Mouse (Mus musculus) gonadal fat pad, adult 2 months (tissue): ENCODE results near the gene Wdr73. TPM values are rescaled to one million over a fixed set of nuclear protein-coding genes. Genes with fewer than 3 reads are reported as not detected.

ENCODE experiments used
- DNase-seq: peaks from one replicate; pipeline ENCODE4 v3.0.0-alpha.2; 2012; ENCODE audit warnings: low read depth
- polyA plus RNA-seq: library from polyadenylated mRNA; depleted of rRNA; stranded (reverse); fragments of >200 nt; gene quantifications from 2 replicates; pipeline ENCODE4 v1.2.3, GENCODE M21; 2012

Gene Wdr73
- polyA plus RNA-seq, 1 experiment, result 14.2 TPM

DNA sequence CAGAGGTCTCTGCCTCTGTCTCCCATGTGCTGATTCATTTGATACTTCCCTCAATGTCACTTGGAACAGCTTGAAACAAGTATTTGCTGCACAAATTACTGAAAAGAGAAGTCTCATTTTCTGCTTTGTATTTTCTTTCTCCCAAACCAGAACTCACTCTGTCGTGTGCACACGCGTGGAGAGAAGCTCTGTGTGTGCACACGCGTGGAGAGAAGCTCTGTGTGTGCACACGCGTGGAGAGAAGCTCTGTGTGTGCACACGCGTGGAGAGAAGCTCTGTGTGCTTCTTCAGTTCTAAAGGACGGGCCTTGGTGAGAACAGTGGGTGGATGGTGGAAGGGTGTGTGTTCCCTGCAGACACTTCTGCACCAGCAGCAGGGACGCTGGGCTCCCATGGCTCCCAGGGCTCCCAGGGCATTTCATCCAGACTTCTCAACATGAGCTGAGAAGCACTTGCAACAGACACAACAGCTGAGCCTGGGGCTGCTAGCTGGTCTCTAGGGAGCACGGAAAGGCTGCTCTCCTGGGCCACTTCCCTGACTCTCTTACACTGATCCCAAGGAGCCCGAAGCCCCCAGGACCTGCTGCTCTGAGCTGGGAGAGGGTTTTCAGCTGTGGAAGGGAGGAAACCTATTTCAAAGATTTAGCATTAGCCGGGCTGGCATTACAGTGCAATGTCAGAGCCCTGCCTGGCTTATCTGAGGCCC is 6.1 kb downstream of the Wdr73 start:
- no peak for DNase-seq

DNA sequence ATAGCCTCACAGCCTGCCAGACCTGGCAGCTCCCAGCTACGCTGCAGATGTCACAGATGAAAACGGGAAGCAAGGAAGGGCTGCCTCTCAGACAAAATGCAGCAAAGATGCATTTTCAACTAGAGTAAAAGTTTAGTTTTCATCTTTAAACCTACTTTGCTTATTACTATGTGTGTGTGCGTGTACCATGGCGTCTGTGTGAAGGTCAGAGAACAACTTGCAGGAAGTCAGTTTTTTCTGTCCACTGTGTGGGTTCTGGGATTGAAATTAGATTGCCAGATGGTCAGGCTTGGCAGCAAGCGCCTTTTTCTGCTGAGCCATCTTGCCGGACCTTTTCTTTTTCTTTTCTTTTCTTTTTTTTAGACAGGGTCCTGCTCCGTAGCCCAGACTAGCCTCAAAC is 6.9 kb downstream of the Wdr73 start:
- no peak for DNase-seq

DNA sequence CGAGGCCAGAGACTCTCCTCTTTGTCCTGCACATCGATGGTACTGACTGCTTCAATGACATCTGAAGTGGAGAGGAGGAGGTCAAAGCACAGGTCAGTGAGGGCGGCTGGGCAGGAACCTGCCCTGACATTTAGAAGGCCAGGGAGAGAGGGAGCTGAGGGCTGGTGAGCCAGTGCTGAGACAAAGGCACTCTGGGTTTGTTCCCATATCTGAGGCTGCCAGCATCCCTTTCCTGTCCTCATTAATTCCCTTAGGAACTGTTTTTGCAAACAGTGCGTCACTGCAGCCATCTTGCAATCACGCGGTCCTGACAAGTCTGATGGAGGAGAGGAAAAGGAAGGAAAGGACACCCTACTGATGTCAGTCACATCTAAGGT is 7.3 kb downstream of the Wdr73 start:
- no peak for DNase-seq

DNA sequence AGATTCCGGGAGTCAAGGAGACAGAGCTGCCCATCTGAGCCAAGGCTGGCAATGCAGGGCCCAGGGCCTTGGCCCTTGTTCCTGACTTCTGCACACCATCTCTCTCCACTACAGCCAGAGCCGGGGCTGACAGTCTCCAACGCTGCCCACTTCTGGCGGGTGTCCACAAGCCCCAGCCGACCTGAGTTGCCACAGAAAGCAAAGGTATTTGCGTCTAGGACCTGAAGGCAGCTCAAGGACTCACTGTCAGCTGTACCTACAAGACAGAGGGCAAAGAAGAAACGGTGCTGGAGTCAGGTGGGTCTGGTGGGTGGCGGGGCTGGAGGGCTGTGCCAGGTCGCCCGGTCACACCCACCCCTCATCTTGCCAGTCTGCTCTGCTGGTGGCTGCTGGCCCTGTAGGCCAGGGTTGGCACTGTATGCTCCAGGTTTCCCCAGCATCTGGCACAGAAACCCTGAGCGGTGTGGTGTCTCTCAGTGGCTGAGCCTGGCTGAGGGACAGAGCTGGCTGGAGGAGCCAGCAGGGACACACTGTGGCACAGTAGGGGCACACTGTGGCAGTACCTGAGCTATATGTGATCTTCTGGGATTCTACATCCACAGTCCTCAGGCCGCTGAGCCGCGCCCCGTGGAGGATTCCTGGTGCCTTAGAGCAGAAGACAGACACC is 7.8 kb downstream of the Wdr73 start:
- no peak for DNase-seq

DNA sequence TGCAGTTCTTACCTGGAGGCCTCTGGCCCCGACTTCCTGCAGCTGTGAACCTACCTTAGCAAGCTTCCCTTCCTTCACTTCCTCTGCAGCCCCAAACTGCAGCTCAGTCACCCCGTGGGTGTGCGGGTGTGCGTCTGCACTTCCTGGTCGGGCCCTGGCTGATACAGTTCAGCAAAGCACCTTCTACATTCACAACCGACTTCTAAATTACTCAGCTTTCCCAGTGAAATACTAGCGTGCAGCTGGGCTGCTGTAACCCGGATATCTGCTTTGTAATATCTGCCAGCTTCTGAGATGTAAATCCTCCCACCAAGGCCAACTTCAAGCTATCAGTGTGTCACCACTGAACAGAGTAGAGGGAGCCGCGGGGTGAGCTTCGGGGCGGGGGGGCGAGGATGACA is 11.2 kb downstream of the Wdr73 start:
- no peak for DNase-seq

DNA sequence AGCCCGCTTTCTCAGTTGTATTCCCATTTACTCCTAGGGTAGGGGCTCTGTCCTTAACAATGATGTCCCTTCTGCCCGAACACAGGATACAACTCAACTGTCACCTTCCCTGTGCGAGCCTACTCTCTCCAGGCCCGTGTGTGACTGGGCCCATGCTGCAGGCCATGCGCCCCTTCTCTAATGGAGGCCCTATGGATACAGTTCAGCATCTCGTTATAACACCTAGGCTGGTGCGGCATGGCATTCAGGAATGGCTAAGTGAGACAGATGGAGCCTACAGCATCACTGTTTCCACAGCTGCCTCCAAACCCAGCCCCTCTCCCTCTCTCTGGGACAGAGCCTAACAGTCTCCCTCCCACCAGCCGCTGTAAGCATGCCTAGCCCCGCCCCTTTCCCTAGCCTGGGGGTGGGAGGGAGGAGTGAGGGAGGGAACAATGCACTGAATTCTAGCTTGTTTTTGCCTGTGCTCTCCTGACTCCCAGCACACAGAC is 12.0 kb downstream of the Wdr73 start:
- no peak for DNase-seq

DNA sequence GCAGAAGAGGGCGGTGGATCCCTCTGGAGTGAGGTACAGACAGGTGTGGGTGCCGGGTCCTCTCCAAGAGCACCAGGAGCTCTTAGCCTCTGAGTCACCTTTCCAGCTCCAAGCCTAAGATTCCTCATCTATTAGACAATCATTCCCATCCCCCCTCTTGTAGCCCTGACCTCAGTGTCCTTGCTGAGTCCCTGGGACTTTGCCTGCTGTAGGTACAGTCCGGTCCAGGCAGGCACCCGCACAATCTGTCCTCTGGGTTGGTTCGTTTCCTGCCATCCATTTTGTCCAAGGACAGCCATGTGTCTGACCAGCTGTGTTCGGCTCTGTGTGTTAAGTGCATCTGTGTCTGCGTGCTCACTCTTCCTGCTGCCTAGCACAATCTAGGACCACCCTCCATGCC is 12.5 kb downstream of the Wdr73 start:
- no peak for DNase-seq

DNA sequence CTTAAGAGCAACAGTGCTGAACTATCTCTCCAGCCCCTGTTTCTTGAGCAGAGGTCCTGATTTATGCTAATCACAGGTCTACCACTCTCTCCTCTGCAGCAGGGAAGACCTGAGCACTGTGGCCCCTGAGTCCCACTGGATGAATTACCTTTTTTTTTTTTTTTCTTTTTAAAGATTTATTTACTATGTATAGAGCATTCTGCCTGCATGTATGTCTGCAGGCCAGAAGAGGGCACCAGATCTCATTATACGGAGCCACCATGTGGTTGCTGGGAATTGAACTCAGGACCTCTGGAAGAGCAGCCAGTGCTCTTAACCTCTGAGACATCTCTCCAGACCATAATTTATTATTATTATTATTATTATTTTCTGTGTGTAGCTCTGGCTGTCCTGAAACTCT is 15.4 kb downstream of the Wdr73 start:
- no peak for DNase-seq

DNA sequence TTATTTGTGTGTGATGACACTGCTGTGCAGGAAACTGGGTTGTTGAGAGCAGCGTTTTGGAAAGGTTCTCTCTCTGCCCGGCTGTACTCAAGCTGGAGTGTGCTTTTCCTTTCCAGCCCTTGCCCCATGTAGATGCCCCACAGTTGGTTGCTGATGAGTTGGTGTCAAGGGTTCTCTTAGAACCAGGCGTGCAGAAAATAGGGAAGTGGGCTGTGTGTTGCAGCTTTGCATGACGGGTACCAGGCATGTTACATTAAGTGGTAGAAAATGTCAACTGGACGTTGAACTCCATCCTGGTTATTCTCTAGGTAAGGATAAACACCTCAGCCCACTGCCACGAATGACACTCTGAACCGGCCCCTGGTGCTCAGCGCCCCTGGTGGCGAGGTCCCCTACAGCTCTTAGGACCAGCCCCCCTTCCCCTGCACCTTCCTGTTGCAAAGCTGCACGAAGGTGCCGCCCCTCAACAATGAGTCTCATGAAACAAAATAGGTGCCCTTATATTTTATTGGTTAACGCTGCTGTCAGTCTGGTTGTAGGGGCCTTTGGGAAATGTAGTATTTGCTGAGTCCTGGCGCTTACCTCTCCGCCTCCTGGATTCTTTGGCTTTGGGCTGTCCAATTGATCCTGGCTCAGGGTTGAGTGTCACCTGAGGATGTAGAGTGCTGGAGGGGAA is 18.1 kb downstream of the Wdr73 start:
- DNase-seq, result no peak

DNA sequence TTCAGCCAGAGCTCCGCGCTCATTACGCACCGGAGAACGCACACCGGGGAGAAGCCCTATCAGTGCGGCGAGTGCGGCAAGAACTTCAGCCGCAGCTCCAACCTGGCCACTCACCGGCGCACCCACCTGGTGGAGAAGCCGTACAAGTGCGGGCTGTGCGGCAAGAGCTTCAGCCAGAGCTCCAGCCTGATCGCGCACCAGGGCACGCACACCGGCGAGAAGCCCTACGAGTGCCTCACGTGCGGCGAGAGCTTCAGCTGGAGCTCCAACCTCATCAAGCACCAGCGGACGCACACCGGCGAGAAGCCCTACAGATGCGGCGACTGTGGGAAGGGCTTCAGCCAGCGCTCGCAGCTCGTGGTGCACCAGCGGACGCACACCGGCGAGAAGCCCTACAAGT is 25.3 kb downstream of the Wdr73 start:
- no peak for DNase-seq

DNA sequence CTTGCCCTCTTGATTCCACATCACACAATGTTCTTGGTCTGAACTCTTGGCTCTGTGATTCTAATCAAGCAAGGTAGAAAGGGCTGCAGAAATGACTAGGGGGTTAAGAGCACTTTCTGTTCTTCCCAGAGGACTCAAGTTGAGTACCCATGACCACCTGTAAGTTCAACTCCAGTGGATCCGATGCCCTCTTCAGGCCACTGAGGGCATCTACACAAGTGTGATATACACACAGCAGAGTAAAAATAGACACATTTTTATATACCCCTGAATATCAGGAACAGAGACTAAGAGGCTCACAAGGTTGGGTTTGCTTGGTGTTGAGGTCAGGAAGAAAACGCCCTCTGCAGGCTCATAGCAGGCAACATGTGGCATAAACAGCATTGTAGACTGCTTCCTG is 27.4 kb downstream of the Wdr73 start:
- DNase-seq, result no peak

DNA sequence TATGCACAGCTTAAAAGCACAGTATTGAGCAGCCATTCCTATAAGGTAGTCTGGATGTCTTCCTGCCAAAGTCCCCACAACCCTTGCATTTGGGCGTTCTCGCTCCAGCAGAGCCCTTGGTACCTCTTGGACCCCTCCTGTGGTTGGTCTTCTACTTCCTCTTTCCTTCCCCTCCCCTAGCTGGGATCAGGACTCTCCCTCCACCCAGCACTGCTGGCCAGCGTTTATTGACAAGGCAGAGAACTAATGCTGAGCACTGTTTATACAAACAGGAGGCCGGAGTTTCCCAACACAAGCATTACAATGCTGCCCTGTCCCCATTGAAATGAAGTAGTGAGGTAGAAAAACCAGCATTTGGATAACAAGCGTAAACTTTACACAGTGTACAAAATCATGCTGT is 28.0 kb downstream of the Wdr73 start:
- no peak for DNase-seq

DNA sequence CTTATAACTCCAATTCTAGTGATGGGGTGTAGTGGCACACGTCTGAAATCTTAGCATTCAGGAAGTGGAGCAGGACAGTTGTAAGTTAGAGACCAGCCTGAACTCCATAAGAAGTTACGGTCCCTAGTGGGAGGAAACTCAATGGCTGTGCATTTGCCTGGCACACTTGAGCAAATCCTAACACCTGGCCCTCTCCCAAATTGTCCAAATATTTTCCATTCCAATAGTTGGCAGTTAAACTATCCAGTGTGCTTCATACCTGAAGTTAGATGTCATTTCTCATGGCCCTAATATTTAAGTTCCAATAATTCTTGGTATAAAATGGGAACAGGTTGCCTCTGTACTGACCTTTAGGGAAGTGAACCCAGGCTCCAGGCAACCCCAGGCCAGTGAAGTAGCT is 32.4 kb downstream of the Wdr73 start:
- DNase-seq, result no peak

DNA sequence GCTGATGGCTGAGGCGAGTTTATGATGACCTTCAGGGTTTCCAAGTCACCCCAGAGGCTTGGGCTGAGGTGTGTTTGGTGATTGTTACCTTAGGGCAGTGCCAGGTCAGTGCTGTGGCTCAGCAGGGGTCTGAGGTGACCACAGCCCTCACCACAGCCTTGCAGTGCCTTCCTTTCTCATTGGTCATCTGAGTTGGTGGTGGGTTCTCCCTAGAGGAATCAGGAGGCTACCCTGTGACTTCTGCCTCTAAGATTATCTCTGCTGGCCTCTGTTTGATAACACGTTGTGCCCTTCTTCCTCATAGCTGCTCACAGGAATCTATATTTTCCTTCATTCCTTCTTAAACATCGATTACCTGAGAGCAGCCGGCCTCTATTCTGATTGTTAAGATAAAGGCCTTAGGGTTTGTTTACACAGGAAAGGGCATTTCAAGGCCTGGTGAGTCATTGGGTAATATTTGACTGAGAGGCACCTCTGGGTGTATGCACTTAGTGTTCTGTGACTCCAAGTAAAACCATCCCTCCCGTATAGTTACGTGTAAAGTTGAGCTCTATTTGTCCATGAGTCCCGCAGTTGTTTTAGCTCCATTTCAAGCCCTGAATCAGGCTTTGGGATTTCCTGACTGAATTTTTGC is 34.4 kb downstream of the Wdr73 start:
- DNase-seq, result no peak

DNA sequence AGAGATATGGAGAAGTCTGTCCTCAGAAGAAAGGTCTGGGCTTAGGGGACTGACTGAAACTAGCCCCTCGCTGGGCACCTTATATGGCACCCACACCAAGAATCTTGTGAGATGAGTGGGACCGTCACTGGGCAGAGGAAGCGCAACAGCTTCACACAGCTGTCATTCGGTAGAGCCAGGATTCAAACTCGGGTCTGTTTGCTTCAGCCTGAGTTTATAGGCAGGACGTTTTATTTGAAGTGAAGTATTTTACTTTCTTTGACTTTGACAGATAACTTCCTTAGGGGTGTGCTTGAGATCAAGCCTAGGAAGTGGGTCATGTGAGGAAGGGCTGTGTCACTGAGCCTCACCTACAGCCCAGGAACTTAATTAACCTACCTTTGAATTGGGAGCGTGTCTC is 35.5 kb downstream of the Wdr73 start:
- no peak for DNase-seq

DNA sequence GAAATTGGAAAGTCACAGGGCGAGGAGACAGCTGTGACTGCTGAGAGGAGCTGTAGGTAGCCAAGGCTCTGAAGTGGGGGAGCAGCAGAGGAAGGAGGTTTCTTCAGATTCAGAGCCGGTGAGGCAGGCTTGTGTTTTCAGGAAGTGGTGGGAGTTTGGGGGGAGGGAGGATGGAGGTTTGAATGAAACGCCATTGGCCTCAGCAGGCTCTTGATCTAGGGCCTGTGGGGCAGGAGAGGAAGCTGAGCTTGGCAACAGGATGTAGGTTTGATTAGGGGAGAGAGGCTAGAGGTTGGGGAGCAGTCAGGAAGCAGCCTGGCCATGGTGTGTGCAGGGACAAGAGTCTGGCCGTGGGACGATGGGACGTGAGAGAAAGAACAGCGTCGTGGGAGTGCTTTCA is 36.2 kb downstream of the Wdr73 start:
- DNase-seq, result no peak

DNA sequence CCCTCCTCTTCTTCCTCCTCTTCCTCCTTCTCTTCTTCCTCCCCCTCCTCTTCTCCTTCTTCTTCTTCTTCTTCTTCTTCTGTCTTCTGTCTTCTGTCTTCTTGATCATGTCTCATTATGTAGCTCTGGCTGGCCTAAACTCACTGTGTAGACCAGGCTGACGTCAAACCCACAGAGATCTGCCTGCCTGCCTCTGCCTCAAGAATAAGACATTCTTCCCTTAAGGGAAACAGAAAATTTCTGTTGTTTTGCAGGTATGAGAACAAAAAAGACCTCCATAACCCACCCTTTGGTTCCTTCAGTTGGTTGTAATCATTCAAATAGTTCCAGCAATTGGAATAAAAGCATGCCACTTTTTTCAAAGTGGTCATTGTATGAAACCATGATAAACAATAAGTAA is 36.9 kb downstream of the Wdr73 start:
- DNase-seq, result no peak

DNA sequence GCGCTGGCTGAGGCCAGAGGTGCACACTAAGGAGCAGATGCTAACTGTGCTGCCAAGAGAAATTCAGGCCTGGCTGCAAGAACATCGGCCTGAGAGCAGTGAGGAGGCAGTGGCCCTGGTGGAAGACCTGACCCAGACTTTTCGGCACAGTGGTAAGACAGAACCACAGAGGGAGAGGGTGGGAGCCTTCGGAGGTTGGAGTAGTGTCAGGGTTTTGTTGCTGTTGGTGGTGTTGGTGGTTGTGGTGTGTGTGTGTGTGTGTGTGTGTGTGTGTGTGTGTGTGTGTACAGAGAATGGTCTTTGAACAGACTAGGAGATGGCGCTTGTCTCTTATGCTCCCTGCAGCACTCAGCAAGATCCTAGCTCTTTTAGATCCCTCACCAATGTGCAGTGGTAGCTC is 37.5 kb downstream of the Wdr73 start:
- DNase-seq, result no peak

DNA sequence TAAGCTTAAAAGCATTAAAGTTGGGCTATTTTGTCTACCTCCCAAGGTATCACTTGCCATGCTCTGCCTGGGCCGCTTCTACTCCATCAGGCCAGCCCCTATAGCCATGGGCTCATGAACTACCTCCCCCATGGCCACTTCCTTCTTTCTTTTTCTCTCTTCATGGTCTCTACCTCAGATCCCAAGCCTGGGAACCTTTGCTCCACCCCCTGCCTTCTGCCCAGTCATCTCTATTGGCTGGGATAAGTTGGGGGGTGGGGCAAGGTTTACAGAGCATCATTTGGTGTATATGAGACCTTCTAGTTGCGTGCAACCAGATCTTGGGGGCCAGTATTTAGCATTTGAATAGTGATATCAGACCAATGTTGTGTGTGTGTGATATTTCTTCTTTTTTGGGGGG is 38.6 kb downstream of the Wdr73 start:
- DNase-seq, result no peak

DNA sequence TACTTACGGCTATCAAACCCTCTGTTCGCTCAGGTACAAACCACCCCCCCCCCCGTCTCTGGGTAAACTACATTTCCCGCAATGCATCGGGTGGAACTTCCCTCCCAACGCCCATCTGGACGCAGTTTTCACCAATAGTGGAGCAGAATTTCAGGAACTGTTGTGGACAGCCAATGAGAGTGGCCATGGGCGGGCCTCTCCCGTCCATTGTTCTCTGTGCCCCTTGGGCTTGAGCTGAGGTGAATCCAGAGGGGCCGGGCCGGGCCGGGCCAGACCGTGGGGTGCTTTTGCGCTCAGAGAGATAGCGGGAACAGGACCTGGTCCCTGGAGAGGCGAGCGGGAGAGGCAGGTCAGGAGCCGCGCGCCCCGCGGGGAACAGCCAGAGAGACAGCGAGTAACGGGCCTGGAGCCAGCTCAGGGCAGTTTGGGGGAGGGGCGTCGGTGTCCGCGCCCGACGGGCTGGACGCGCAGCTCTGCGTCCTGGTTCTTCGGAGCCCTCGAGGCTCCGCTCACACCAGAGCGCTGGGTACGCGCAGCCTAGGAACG is 40.3 kb downstream of the Wdr73 start, which contains the start of gene Zscan2:
Gene Zscan2 (plus strand): TSS at position 192 of the 546 bp plus-strand sequence.
- DNase-seq, result peak; percentile 59

DNA sequence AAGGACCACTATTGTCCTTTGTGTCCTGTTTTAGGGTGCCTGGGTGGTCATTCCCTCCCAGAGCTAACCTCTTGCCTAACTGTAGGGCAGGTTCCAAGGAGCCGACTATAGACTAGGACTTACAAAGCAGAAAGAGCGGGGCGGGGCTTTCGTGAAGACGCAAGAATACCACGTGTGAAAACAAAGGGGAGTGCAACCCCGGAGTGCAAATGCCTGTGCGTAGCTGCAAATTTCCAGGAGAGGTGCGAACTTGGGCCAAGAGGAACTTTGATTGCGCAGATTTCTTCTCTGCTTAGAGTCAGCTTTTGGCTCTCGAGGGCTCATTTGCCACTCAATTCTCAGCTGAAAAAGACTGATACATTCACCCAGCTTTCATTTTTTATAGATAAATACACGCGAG is 40.8 kb downstream of the Wdr73 start:
- no peak for DNase-seq

DNA sequence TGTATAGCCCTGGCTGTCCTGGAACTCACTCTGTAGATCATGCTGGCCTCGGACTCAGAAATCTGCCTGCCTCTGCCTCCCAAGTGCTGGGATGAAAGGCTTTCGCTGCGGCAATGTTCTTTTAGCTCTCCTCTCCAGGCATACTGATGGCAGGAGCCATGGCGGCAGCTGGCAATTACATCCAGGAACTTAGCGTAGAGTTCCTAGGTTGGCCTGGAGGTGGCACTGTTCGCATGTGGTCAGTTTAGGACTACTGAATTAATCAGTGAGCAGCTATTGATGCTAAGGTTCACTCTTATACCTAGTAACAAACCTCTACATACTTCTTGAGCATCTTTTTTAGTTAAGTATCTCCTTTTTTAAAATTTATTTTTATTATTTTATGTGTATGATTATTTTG is 43.9 kb downstream of the Wdr73 start:
- no peak for DNase-seq
